In genomic region chr3:146700051-146700450, GRCm38 (mm10) we compare ENCODE assay signal across 21 mouse cellular contexts. TPM values are rescaled to one million over a fixed set of nuclear protein-coding genes. Genes with fewer than 3 reads are reported as not detected.
DNase-seq lines count a peak whose midpoint lies in the region; ATAC-seq and TF ChIP-seq lines count a peak whose summit lies in the region.
"Had no signal": no experiment of that assay in that cellular context is flagged by ENCODE, and none has a peak within 500 bp of the region (broad histone marks: within the 10 kb centered on the region; RNA-seq: fewer than 3 reads in every experiment).

No protein-coding gene starts in this region.

- H3K4me1 ChIP-seq in lung, embryonic 14.5 days (ENCODE audit: insufficient read depth), result no peaks in the 10 kb centered on the region
- no peaks in the 10 kb centered on the region for H3K4me1 ChIP-seq in intestine, embryonic 15.5 days (replicated peaks)
- H3K4me1 ChIP-seq: embryonic facial prominence, embryonic 15.5 days; forebrain, embryonic 15.5 days; neural tube, embryonic 13.5 days had no signal

- H3K9ac ChIP-seq in lung, embryonic 14.5 days, result no peak overlapping the region
- no peak overlapping the region for H3K9ac ChIP-seq in intestine, embryonic 15.5 days
- H3K9ac ChIP-seq: embryonic facial prominence, embryonic 15.5 days; forebrain, embryonic 15.5 days; neural tube, embryonic 13.5 days had no signal

- no peaks in the 10 kb centered on the region for H3K9me3 ChIP-seq in lung, embryonic 14.5 days (ENCODE audit: low read depth, low read length)
- H3K9me3 ChIP-seq in intestine, embryonic 15.5 days, result no peaks in the 10 kb centered on the region
- H3K9me3 ChIP-seq: embryonic facial prominence, embryonic 15.5 days; forebrain, embryonic 15.5 days; limb, embryonic 10.5 days; neural tube, embryonic 13.5 days had no signal

- WGBS in lung, embryonic 14.5 days, result 58% methylated on average over 11 of the region's 11 CpGs
- 71% methylated on average over 11 of the region's 11 CpGs for WGBS in intestine, embryonic 15.5 days

- no peak overlapping the region for H3K4me3 ChIP-seq in lung, embryonic 14.5 days (ENCODE audit: low read depth, low read length)
- no peak overlapping the region for H3K4me3 ChIP-seq in intestine, embryonic 15.5 days (replicated peaks)
- H3K4me3 ChIP-seq: embryonic facial prominence, embryonic 15.5 days; forebrain, embryonic 15.5 days; limb, embryonic 10.5 days; neural tube, embryonic 13.5 days had no signal

- no peak for TF ChIP-seq CTCF in lung, embryonic 14.5 days (IDR thresholded peaks at IDR 0.05; ENCODE audit: low read depth)

- intact Hi-C loops in heart, postnatal 10 days (cut with DNase I), result no loop called here
- intact Hi-C loops in left cerebral cortex, postnatal 4 days (cut with DNase I), result no loop called here

- H3K27me3 ChIP-seq in lung, embryonic 14.5 days (ENCODE audit: insufficient read depth, low read length), result no peaks in the 10 kb centered on the region
- H3K27me3 ChIP-seq in intestine, embryonic 15.5 days (replicated peaks), result no peaks in the 10 kb centered on the region
- H3K27me3 ChIP-seq: embryonic facial prominence, embryonic 15.5 days; forebrain, embryonic 15.5 days; neural tube, embryonic 13.5 days had no signal

- no peak for ATAC-seq in lung, embryonic 14.5 days (ENCODE audit: insufficient read depth)
- peak; percentile 63; the same call in 1 of the 2 replicates for ATAC-seq in common myeloid progenitor, adult 5-6 weeks (replicated peaks; ENCODE audit: low read depth, poor library complexity, severe bottlenecking)
- peak; percentile 73 for ATAC-seq in megakaryocyte progenitor cell, adult 5-6 weeks (replicated peaks; ENCODE audit: poor library complexity)
- no peak for ATAC-seq in intestine, embryonic 15.5 days
- ATAC-seq: forebrain, embryonic 15.5 days; hindbrain, embryonic 16.5 days had no signal

- no peak for DNase-seq in lung, embryonic 14.5 days
- no peak for DNase-seq in lung, postnatal 10 days
- peak; percentile 9 to 19 for DNase-seq in heart, postnatal 10 days
- no peak for DNase-seq in left cerebral cortex, postnatal 4 days
- DNase-seq: adrenal gland, postnatal 25 days; B cell, adult 2 months; cerebellum, adult 11 months; kidney, adult 8-10 months; lung, postnatal 36 days; right cerebral cortex, postnatal 4 days had no signal

- H3K27ac ChIP-seq in lung, embryonic 14.5 days (ENCODE audit: low read depth), result no peak overlapping the region
- no peak overlapping the region for H3K27ac ChIP-seq in intestine, embryonic 15.5 days
- H3K27ac ChIP-seq: embryonic facial prominence, embryonic 15.5 days; forebrain, embryonic 15.5 days; limb, embryonic 10.5 days; neural tube, embryonic 13.5 days had no signal

- H3K36me3 ChIP-seq in lung, embryonic 14.5 days (ENCODE audit: insufficient read depth), result no peaks in the 10 kb centered on the region
- H3K36me3 ChIP-seq in intestine, embryonic 15.5 days, result no peaks in the 10 kb centered on the region
- H3K36me3 ChIP-seq: embryonic facial prominence, embryonic 15.5 days; forebrain, embryonic 15.5 days; limb, embryonic 10.5 days; neural tube, embryonic 13.5 days had no signal

- peak overlapping the region; percentile 29 for H3K4me2 ChIP-seq in lung, embryonic 14.5 days
- no peak overlapping the region for H3K4me2 ChIP-seq in intestine, embryonic 15.5 days (replicated peaks)
- H3K4me2 ChIP-seq: embryonic facial prominence, embryonic 15.5 days; forebrain, embryonic 15.5 days; neural tube, embryonic 13.5 days had no signal

RNA-seq across cellular contexts. Expression of gene Samd13, which starts 14.7 kb away (rescaled TPM):
- polyA plus RNA-seq in lung, embryonic 14.5 days (2014; fragmentation: Nextera tagmentation; extraction: Ambion mirVana), result 0.66 and 1.2 TPM in 2 replicates
- 1.7 and 4.2 TPM in 2 replicates for total RNA-seq in common myeloid progenitor, adult 5-6 weeks (2017)
- total RNA-seq in heart, postnatal 10 days (2021), result 1 to 10 TPM; 1.8 TPM
- total RNA-seq in megakaryocyte progenitor cell, adult 5-6 weeks (2015), result 1.1 and 1.2 TPM in 2 replicates
- 0.96 and 1.5 TPM in 2 replicates for total RNA-seq in megakaryocyte progenitor cell, adult 5-6 weeks (2017)
- polyA plus RNA-seq in intestine, embryonic 15.5 days (2015; fragmentation: Nextera tagmentation; extraction: Ambion mirVana), result 0.53 and 0.59 TPM in 2 replicates
- under 1 TPM in 1 of 2 experiments, not detected in 1; 0.48 TPM for total RNA-seq in left cerebral cortex, postnatal 4 days (2021)
- total RNA-seq: layer of hippocampus, adult 18-20 months had no signal

RNA-seq across cellular contexts. Expression of gene 4930503B20Rik, which starts 48.9 kb away (rescaled TPM):
- polyA plus RNA-seq in lung, embryonic 14.5 days (2014; fragmentation: Nextera tagmentation; extraction: Ambion mirVana), result not detected in 2 replicates
- 0.91 TPM in 1 of 2 replicates, not detected in the other for total RNA-seq in common myeloid progenitor, adult 5-6 weeks (2017)
- not detected for total RNA-seq in heart, postnatal 10 days (2021)
- total RNA-seq in megakaryocyte progenitor cell, adult 5-6 weeks (2015), result not detected in 2 replicates
- 0.34 TPM in 1 of 2 replicates, not detected in the other for total RNA-seq in megakaryocyte progenitor cell, adult 5-6 weeks (2017)
- polyA plus RNA-seq in intestine, embryonic 15.5 days (2015; fragmentation: Nextera tagmentation; extraction: Ambion mirVana), result not detected in 2 replicates
- under 1 TPM in 1 of 2 experiments, not detected in 1; 0.20 TPM for total RNA-seq in left cerebral cortex, postnatal 4 days (2021)
- total RNA-seq: gastrocnemius, adult 18-20 months; heart, adult 18-20 months; layer of hippocampus, adult 18-20 months had no signal
- polyA plus RNA-seq: forebrain, embryonic 15.5 days; hindbrain, embryonic 16.5 days; limb, embryonic 10.5 days; neural tube, embryonic 13.5 days had no signal

Comparison
In these comparisons a context has a peak if more than half of its experiments do, and no peak if none do; other contexts are left out.
1. ATAC-seq: peak in common myeloid progenitor, adult 5-6 weeks (single experiment) and megakaryocyte progenitor cell, adult 5-6 weeks (single experiment); none in lung, embryonic 14.5 days (single experiment) and intestine, embryonic 15.5 days (single experiment).
2. DNase-seq: peak in heart, postnatal 10 days (2 of 2); none in lung, embryonic 14.5 days (single experiment), lung, postnatal 10 days (single experiment) and left cerebral cortex, postnatal 4 days (single experiment).